Mouse (Mus musculus): ENCODE data around the gene Smyd3. TPM values are rescaled to one million over a fixed set of nuclear protein-coding genes. Genes with fewer than 3 reads are reported as not detected.

Gene Smyd3
- total and polyA plus RNA-seq, 3 experiments = 3.5 to 19.4 (median 17.1) TPM

GRCm38 (mm10) chr1:179052545-179053180 is 465.2 kb downstream of the Smyd3 start:
- no peak for DNase-seq (ENCODE audit: low spot score)
- H3K9me3 ChIP-seq (replicated peaks) = no peaks in the 10 kb centered on the region

GRCm38 (mm10) chr1:179047931-179048596 is 469.8 kb downstream of the Smyd3 start:
- no peak for DNase-seq (ENCODE audit: low spot score)
- H3K4me3 ChIP-seq (ENCODE audit: low read depth, low read length) = no peak overlapping the region
- peaks cover 5% of the 10 kb centered on the region for H3K36me3 ChIP-seq (replicated peaks)
- no peaks in the 10 kb centered on the region; the same call in 1 of the 2 replicates for H3K27me3 ChIP-seq (ENCODE audit: insufficient read depth, low read length)
- no peaks in the 10 kb centered on the region for H3K9me3 ChIP-seq (replicated peaks)
- H3K4me1 ChIP-seq (ENCODE audit: insufficient read depth, low read depth, low read length) = no peaks in the 10 kb centered on the region
- TF ChIP-seq GATA2 (IDR thresholded peaks at IDR 0.05; ENCODE audit: borderline replicate concordance, low read depth, low read length) (no peak), CTCF (IDR thresholded peaks at IDR 0.05; ENCODE audit: low read depth, low read length) (no peak), TAL1 (conservative IDR thresholded peaks at IDR 0.05; ENCODE audit: low read depth, low read length) (no peak), GATA1 (IDR thresholded peaks at IDR 0.05; ENCODE audit: borderline replicate concordance, low read length) (no peak), POLR2AphosphoS5 (IDR thresholded peaks at IDR 0.05; ENCODE audit: insufficient replicate concordance, low read depth, low read length) (no peak)
- ATAC-seq (ENCODE audit: extremely low read depth, insufficient number of reproducible peaks, low FRiP score, poor library complexity, severe bottlenecking) = no peak

More at GRCm38 (mm10) chr1:179052545-179053180, 465.2 kb downstream of the Smyd3 start:
- Histone ChIP-seq H3K27me3 (ENCODE audit: insufficient read depth, low read length) (no peaks in the 10 kb centered on the region; the same call in 1 of the 2 replicates), H3K4me3 (ENCODE audit: low read depth, low read length) (no peak overlapping the region), H3K4me1 (ENCODE audit: insufficient read depth, low read depth, low read length) (0 out of 2 replicates have a peak, but pooled peaks cover 4% of the 10 kb centered on the region), H3K36me3 (replicated peaks) (no peaks in the 10 kb centered on the region)
- no peak for TF ChIP-seq GATA2 (IDR thresholded peaks at IDR 0.05; ENCODE audit: borderline replicate concordance, low read depth, low read length)
- no peak for TF ChIP-seq GATA1 (IDR thresholded peaks at IDR 0.05; ENCODE audit: borderline replicate concordance, low read length)
- no peak for TF ChIP-seq POLR2AphosphoS5 (IDR thresholded peaks at IDR 0.05; ENCODE audit: insufficient replicate concordance, low read depth, low read length)
- TF ChIP-seq TAL1 (conservative IDR thresholded peaks at IDR 0.05; ENCODE audit: low read depth, low read length) = no peak
- TF ChIP-seq CTCF (IDR thresholded peaks at IDR 0.05; ENCODE audit: low read depth, low read length) = no peak
- no peak for ATAC-seq (ENCODE audit: extremely low read depth, insufficient number of reproducible peaks, low FRiP score, poor library complexity, severe bottlenecking)

GRCm38 (mm10) chr1:179045856-179046714 is 471.8 kb downstream of the Smyd3 start:
- no peak overlapping the region for H3K4me3 ChIP-seq (ENCODE audit: low read depth, low read length)
- no peaks in the 10 kb centered on the region for H3K4me1 ChIP-seq (ENCODE audit: insufficient read depth, low read depth, low read length)
- peaks cover 7% of the 10 kb centered on the region for H3K36me3 ChIP-seq (replicated peaks)
- ATAC-seq (ENCODE audit: extremely low read depth, insufficient number of reproducible peaks, low FRiP score, poor library complexity, severe bottlenecking) (no peak), DNase-seq (ENCODE audit: low spot score) (no peak)
- H3K27me3 ChIP-seq (ENCODE audit: insufficient read depth, low read length) = no peaks in the 10 kb centered on the region; the same call in 1 of the 2 replicates
- TF ChIP-seq GATA2 (IDR thresholded peaks at IDR 0.05; ENCODE audit: borderline replicate concordance, low read depth, low read length) = no peak
- TF ChIP-seq TAL1 (conservative IDR thresholded peaks at IDR 0.05; ENCODE audit: low read depth, low read length) = no peak
- no peak for TF ChIP-seq CTCF (IDR thresholded peaks at IDR 0.05; ENCODE audit: low read depth, low read length)
- TF ChIP-seq GATA1 (IDR thresholded peaks at IDR 0.05; ENCODE audit: borderline replicate concordance, low read length) = no peak
- TF ChIP-seq POLR2AphosphoS5 (IDR thresholded peaks at IDR 0.05; ENCODE audit: insufficient replicate concordance, low read depth, low read length) = no peak
- no peaks in the 10 kb centered on the region for H3K9me3 ChIP-seq (replicated peaks)

GRCm38 (mm10) chr1:179044165-179044564 is 473.7 kb downstream of the Smyd3 start:
- no peaks in the 10 kb centered on the region for H3K27me3 ChIP-seq (ENCODE audit: insufficient read depth, low read length)
- no peak for DNase-seq (ENCODE audit: low spot score)

GRCm38 (mm10) chr1:179043644-179044043 is 474.2 kb downstream of the Smyd3 start:
- Histone ChIP-seq H3K36me3 (replicated peaks) (peaks cover 9% of the 10 kb centered on the region), H3K9me3 (replicated peaks) (no peaks in the 10 kb centered on the region), H3K27me3 (ENCODE audit: insufficient read depth, low read length) (no peaks in the 10 kb centered on the region), H3K4me1 (ENCODE audit: insufficient read depth, low read depth, low read length) (no peaks in the 10 kb centered on the region), H3K4me3 (ENCODE audit: low read depth, low read length) (no peak overlapping the region)
- ATAC-seq (ENCODE audit: extremely low read depth, insufficient number of reproducible peaks, low FRiP score, poor library complexity, severe bottlenecking) (no peak), DNase-seq (ENCODE audit: low spot score) (no peak)
- no peak for TF ChIP-seq CTCF (IDR thresholded peaks at IDR 0.05; ENCODE audit: low read depth, low read length)
- TF ChIP-seq GATA2 (IDR thresholded peaks at IDR 0.05; ENCODE audit: borderline replicate concordance, low read depth, low read length) = no peak
- TF ChIP-seq TAL1 (conservative IDR thresholded peaks at IDR 0.05; ENCODE audit: low read depth, low read length) = no peak
- no peak for TF ChIP-seq GATA1 (IDR thresholded peaks at IDR 0.05; ENCODE audit: borderline replicate concordance, low read length)
- TF ChIP-seq POLR2AphosphoS5 (IDR thresholded peaks at IDR 0.05; ENCODE audit: insufficient replicate concordance, low read depth, low read length) = no peak

More at GRCm38 (mm10) chr1:179044165-179044564, 473.7 kb downstream of the Smyd3 start:
- TF ChIP-seq POLR2AphosphoS5 (IDR thresholded peaks at IDR 0.05; ENCODE audit: insufficient replicate concordance, low read depth, low read length) = no peak
- no peak for TF ChIP-seq GATA2 (IDR thresholded peaks at IDR 0.05; ENCODE audit: borderline replicate concordance, low read depth, low read length)
- no peak for TF ChIP-seq TAL1 (conservative IDR thresholded peaks at IDR 0.05; ENCODE audit: low read depth, low read length)
- TF ChIP-seq CTCF (IDR thresholded peaks at IDR 0.05; ENCODE audit: low read depth, low read length) = no peak
- no peak for TF ChIP-seq GATA1 (IDR thresholded peaks at IDR 0.05; ENCODE audit: borderline replicate concordance, low read length)
- no peaks in the 10 kb centered on the region for H3K4me1 ChIP-seq (ENCODE audit: insufficient read depth, low read depth, low read length)
- no peak for ATAC-seq (ENCODE audit: extremely low read depth, insufficient number of reproducible peaks, low FRiP score, poor library complexity, severe bottlenecking)
- H3K4me3 ChIP-seq (ENCODE audit: low read depth, low read length) = no peak overlapping the region
- H3K36me3 ChIP-seq (replicated peaks) = peaks cover 9% of the 10 kb centered on the region
- no peaks in the 10 kb centered on the region for H3K9me3 ChIP-seq (replicated peaks)

All from G1E (cell line).